Mouse (Mus musculus) urinary bladder, postnatal 10 days (tissue): ENCODE measurements around the gene Podxl2.

ENCODE experiments used
- DNase-seq: peaks from one replicate; pipeline ENCODE4 v3.0.0; 2022; ENCODE audit warnings: low spot score

The Podxl2 gene

DNA sequence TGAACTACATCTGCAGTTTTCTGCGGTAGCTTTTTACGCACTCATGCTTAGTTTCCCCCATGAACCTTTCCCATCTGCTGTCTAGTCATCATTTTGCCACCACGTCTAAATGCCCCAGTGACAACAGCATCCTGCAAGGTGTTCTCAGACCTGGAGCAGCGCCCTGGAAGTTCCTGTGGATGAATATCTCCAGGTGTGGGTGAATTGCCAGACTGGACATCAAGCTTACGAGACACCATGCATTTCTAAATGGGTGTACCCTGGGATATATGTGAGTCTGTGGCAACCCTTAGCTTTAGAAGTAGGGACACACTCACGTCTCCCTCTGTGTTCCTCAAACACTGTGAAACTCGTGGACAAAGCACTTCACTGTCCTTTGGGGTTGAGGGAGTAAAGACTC lies 74.7 kb downstream of the Podxl2 start:
- no peak for DNase-seq

DNA sequence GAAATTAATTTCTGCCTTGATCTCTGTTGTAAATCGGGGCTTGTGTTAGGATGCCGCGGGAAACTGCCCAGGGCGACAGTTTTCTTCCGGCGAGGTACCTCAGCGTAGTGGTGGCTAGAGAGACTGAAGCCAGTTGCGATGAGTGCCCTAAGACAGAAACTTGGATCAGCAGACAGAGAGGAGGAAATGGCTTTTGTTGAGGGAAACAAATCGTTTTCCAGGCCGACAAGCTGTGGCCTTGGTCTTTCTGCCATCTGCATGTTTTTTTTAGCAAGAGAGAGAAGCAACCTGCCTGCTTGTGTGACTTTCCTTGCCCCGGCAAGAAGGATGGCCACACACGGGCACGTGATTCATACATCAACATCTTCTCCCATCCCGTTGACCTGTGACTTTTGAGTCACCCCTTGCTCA lies 80.3 kb downstream of the Podxl2 start:
- DNase-seq: no peak

DNA sequence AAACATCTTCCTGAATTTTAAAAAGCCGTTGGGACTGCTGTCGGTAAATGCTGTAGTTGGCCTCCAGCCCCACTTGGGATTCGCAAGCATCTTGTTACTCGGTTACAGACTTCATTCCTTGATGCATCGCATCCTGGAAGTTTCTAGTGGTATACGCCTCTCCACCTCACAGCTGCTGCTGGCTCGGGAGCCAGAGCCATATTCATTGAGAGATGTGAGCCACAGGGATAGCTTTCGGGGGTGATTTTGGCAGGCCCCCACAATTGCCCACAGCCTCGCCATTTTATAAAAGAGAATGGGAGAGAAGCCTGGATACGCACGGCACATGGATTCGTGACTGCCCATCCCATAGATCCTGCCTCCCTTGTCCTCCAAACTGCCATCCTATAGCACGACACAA lies 81.0 kb downstream of the Podxl2 start:
- no peak for DNase-seq

DNA sequence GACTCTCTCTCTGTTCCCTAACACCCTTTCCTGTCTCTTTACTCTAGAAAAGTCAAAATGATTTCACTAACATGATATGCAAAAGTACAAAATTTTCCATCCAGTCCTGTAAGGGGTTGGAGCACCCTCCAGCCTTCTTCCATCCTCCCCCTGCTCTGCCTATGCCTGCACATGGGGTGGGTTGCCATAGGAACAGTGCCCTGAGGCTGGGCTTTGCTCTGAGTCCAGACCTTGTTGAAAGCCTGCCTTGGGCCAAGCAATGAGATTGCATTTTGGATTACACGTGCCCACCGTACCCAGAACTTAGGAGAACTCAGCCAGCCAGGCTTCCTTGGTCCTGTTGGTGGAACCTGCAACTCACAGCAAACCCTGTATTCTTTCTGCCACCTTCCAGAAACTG lies 81.6 kb downstream of the Podxl2 start:
- no peak for DNase-seq
